Mouse (Mus musculus) bone marrow macrophage, adult 2 months (primary cell): ENCODE data around the gene Mlxipl.

ENCODE experiments used
- CTCF ChIP-seq: IDR thresholded peaks from 2 replicates; pipeline ENCODE4 v1.5.1; 2012; ENCODE audit warnings: low read depth, mild to moderate bottlenecking, low read length, moderate library complexity
- POLR2A ChIP-seq: IDR thresholded peaks from 2 replicates; pipeline ENCODE4 v1.6.1; 2012; ENCODE audit warnings: mild to moderate bottlenecking, low read depth, low read length, borderline replicate concordance

DNA sequence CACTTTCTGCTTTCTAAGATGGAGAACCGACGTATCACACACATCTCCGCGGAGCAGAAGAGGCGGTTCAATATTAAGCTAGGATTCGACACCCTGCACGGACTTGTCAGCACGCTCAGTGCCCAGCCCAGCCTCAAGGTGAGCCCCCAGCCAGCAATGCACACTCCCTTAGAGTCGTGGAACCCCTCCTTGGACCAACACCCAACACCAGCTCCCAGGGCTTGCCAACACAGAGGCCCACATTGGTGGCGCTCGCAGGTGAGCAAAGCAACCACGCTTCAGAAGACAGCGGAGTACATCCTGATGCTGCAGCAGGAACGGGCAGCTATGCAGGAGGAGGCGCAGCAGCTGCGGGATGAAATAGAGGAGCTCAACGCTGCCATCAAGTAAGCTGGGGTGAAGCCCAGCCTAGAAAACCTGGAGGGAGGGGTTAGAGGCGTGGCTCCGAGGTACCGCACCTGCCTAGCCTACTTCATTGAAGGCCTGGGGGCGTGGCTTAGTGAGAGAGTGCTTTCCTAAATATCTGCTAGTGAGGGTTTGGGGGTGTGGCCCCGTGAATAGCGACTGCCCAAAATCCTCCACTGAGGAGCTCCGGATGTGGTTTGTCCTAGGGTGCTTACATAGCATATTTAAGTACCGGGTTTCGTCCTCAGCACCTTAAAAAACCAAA, 44.2 kb downstream of the Mlxipl start:
- no peak for TF ChIP-seq CTCF
- TF ChIP-seq POLR2A = no peak
